Mouse (Mus musculus): ENCODE measurements at regions not wholly inside any gene's neighbourhood (a gene's known extent, or its start where the extent isn't known, plus 50 kb on each side); places are given as distances from the start of the nearest gene placed in this dataset.

GRCm38 (mm10) chr4:153064021-153064605, 418.5 kb downstream of the Ajap1 start:
- no peak for TF ChIP-seq GABPA (IDR thresholded peaks at IDR 0.05; ENCODE audit: low read depth, low read length)
- TF ChIP-seq MXI1 (IDR thresholded peaks at IDR 0.05; ENCODE audit: low read depth, low read length) = no peak
- TF ChIP-seq USF1 (IDR thresholded peaks at IDR 0.05; ENCODE audit: low read depth, low read length) = no peak
- TF ChIP-seq CTCF (IDR thresholded peaks at IDR 0.05 in 2 of 3, conservative IDR thresholded peaks at IDR 0.05 in 1 of 3; ENCODE audit: control insufficient read depth in 1 of 3, insufficient read depth in 1 of 3, low read depth in 2 of 3, low read length in 3 of 3, poor library complexity in 1 of 3, severe bottlenecking in 1 of 3) = no peak
- TF ChIP-seq POLR2A (IDR thresholded peaks at IDR 0.05; ENCODE audit: control insufficient read depth in 1 of 2, insufficient read depth in 1 of 2, low read depth in 1 of 2, low read length in 2 of 2, poor library complexity in 1 of 2) = no peak
- no peak for TF ChIP-seq SIN3A (IDR thresholded peaks at IDR 0.05; ENCODE audit: low read length)
- no peak for TF ChIP-seq MEF2A (IDR thresholded peaks at IDR 0.05; ENCODE audit: extremely low read depth, insufficient replicate concordance, low read depth, low read length, poor library complexity, severe bottlenecking)
